Mouse (Mus musculus): ENCODE measurements around the gene Susd2. TPM values are rescaled to one million over a fixed set of nuclear protein-coding genes. Genes with fewer than 3 reads are reported as not detected.
A peak's percentile ranks its signal among the peaks of the same experiment; 100 is the strongest.

Susd2 gene
- polyA plus RNA-seq, 1 experiment: 22.0 TPM

DNA sequence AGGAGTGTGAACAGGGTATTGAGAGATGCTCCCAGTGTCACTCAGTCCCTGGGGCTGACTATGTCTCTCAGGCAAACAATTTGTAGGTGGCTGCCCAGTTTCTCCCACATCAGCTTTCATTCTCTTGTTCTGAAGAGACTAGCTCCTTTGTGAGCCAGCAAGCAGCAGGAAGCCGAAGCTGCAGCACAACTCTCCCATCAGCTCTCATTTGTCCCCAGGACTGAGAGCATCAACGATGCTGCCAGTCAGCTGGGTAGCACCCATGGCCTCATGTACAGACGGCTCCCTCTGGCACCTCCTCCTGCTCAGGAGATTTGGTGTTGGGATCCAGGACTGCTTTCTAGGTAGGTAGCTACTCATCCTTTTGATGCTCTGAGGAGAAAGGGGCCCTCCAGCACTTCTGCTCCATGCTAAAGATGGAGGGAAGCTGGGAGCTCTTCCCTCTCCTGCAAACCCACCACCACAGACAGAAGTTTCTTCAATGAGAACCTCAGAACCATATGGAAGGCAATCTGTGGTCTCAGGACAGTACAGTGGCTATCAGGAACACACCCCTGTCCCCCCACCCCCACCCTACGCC, 22.7 kb upstream of the Susd2 start:
- H3K4me3 ChIP-seq (replicated peaks; ENCODE audit: insufficient read depth, low read depth, low read length): peak overlapping the region; percentile 87
- no peaks in the 10 kb centered on the region for H3K27me3 ChIP-seq (ENCODE audit: control insufficient read depth, insufficient read depth, low read length)
- H3K4me1 ChIP-seq (ENCODE audit: control insufficient read depth, insufficient read depth, low read length): peaks cover 48% of the 10 kb centered on the region
- no peak for TF ChIP-seq CTCF (IDR thresholded peaks at IDR 0.05; ENCODE audit: borderline replicate concordance, insufficient read depth, low read depth, low read length)
- TF ChIP-seq POLR2A (IDR thresholded peaks at IDR 0.05; ENCODE audit: borderline replicate concordance, insufficient read depth, low read length): no peak
- H3K27ac ChIP-seq (ENCODE audit: insufficient read depth, low read length): peak overlapping the region; percentile 97
- WGBS: 10% methylated on average over 4 of the region's 4 CpGs
- peak; percentile 58 to 61 for DNase-seq

DNA sequence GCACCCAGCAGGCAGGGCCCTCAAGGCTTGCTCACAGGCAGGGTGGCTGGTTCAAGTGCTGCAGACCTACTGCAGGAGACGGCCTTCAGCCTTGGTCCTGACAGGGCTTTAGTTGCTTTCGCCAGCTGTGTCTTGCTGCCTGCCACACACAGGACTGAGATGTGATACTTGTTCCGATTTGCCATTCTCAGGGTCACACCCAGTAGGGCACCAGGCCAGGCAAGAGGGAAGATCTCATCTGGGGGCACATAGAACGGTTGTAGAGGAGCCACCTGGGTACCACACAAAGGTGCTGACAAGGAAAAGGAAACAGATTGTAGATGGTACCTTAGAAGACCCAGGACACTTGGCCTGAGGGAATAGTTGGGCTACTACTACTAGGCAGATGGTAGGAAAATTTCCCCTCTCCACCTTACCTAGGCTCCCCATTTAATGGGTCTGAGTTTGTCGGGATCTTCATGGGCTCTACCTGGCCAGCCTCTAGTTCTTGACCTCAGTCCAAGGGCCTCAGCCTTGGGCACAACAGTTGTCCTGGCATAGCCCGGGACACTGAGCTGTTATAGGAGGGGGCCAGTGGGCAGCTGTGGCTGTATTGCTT, 21.0 kb upstream of the Susd2 start:
- 45% methylated on average over 6 of the region's 6 CpGs for WGBS
- no peak overlapping the region for H3K4me3 ChIP-seq (replicated peaks; ENCODE audit: insufficient read depth, low read depth, low read length)
- H3K27me3 ChIP-seq (ENCODE audit: control insufficient read depth, insufficient read depth, low read length): no peaks in the 10 kb centered on the region
- peaks cover 62% of the 10 kb centered on the region for H3K4me1 ChIP-seq (ENCODE audit: control insufficient read depth, insufficient read depth, low read length)
- no peak overlapping the region for H3K27ac ChIP-seq (ENCODE audit: insufficient read depth, low read length)
- TF ChIP-seq CTCF (IDR thresholded peaks at IDR 0.05; ENCODE audit: borderline replicate concordance, insufficient read depth, low read depth, low read length) (no peak), POLR2A (IDR thresholded peaks at IDR 0.05; ENCODE audit: borderline replicate concordance, insufficient read depth, low read length) (no peak)
- DNase-seq: no peak

GRCm38 (mm10) chr10:75662575-75662974, 18.8 kb upstream of the Susd2 start:
- no peaks in the 10 kb centered on the region for H3K27me3 ChIP-seq (ENCODE audit: control insufficient read depth, insufficient read depth, low read length)
- TF ChIP-seq CTCF (IDR thresholded peaks at IDR 0.05; ENCODE audit: borderline replicate concordance, insufficient read depth, low read depth, low read length) (0 out of 2 replicates have a peak, but pooled peaks have one; percentile 5), POLR2A (IDR thresholded peaks at IDR 0.05; ENCODE audit: borderline replicate concordance, insufficient read depth, low read length) (0 out of 2 replicates have a peak, but pooled peaks have one; percentile 25)
- 13% methylated on average over 4 of the region's 4 CpGs for WGBS
- peak overlapping the region; percentile 96 for H3K27ac ChIP-seq (ENCODE audit: insufficient read depth, low read length)
- DNase-seq: peak; percentile 84 to 92
- peaks cover 52% of the 10 kb centered on the region for H3K4me1 ChIP-seq (ENCODE audit: control insufficient read depth, insufficient read depth, low read length)
- no peak overlapping the region for H3K4me3 ChIP-seq (replicated peaks; ENCODE audit: insufficient read depth, low read depth, low read length)

DNA sequence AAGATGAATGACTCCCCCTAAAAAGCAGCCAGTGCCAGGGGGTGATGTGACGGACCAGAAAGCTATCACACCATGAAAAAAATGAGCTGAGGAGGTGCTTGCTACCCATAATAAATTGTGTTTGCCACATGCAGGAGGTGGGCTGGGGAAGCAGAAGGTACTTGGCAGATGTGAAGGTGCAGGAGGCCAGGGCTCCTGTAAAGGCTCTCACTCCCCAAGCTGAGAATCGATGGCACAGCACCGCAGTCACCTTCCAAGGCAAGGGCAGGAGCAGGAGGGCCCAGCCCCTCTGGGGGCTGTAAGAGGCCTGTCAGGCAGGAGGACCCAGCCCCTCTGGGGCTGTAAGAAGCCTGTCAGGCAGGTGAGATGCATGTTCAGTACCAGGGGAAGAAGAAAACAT, 18.1 kb upstream of the Susd2 start:
- TF ChIP-seq POLR2A (IDR thresholded peaks at IDR 0.05; ENCODE audit: borderline replicate concordance, insufficient read depth, low read length) (no peak), CTCF (IDR thresholded peaks at IDR 0.05; ENCODE audit: borderline replicate concordance, insufficient read depth, low read depth, low read length) (no peak)
- 32% methylated on average over 3 of the region's 3 CpGs for WGBS
- H3K4me3 ChIP-seq (replicated peaks; ENCODE audit: insufficient read depth, low read depth, low read length): no peak overlapping the region
- H3K27ac ChIP-seq (ENCODE audit: insufficient read depth, low read length): peak overlapping the region; percentile 96
- no peaks in the 10 kb centered on the region for H3K27me3 ChIP-seq (ENCODE audit: control insufficient read depth, insufficient read depth, low read length)
- peaks cover 52% of the 10 kb centered on the region for H3K4me1 ChIP-seq (ENCODE audit: control insufficient read depth, insufficient read depth, low read length)
- DNase-seq: peak in 1 of 2 experiments; percentile 42

DNA sequence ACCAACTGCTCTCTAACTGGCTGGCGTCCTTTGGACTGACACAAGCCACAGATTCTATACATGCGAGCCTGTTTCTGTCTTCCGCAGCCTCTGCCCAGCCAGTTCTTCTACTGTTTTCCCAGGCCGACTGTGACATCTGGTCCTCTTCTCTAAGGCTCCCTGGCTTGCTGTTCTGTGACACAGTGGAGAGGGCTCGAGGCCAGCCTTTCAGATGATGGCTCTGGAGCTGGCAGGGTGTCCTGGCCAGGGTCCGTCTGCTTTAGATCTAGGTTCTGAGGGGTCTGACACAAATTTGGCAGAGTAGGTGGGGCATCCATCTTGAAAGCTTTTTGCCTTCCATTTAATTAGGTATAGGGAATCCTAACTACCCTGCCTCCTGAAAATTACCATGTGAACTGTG, 17.6 kb upstream of the Susd2 start:
- H3K27me3 ChIP-seq (ENCODE audit: control insufficient read depth, insufficient read depth, low read length): no peaks in the 10 kb centered on the region
- TF ChIP-seq POLR2A (IDR thresholded peaks at IDR 0.05; ENCODE audit: borderline replicate concordance, insufficient read depth, low read length) (no peak), CTCF (IDR thresholded peaks at IDR 0.05; ENCODE audit: borderline replicate concordance, insufficient read depth, low read depth, low read length) (no peak)
- peaks cover 52% of the 10 kb centered on the region for H3K4me1 ChIP-seq (ENCODE audit: control insufficient read depth, insufficient read depth, low read length)
- peak overlapping the region; percentile 96 for H3K27ac ChIP-seq (ENCODE audit: insufficient read depth, low read length)
- DNase-seq: peak; percentile 57 to 61
- WGBS: 19% methylated on average over 6 of the region's 6 CpGs
- no peak overlapping the region for H3K4me3 ChIP-seq (replicated peaks; ENCODE audit: insufficient read depth, low read depth, low read length)

- DNase-seq: no peak
- Histone ChIP-seq H3K27ac (ENCODE audit: insufficient read depth, low read length) (no peak overlapping the region), H3K4me3 (replicated peaks; ENCODE audit: insufficient read depth, low read depth, low read length) (no peak overlapping the region), H3K27me3 (ENCODE audit: control insufficient read depth, insufficient read depth, low read length) (no peaks in the 10 kb centered on the region), H3K4me1 (ENCODE audit: control insufficient read depth, insufficient read depth, low read length) (peaks cover 30% of the 10 kb centered on the region)
- WGBS: 84% methylated on average over 7 of the region's 7 CpGs
- no peak for TF ChIP-seq POLR2A (IDR thresholded peaks at IDR 0.05; ENCODE audit: borderline replicate concordance, insufficient read depth, low read length)
- no peak for TF ChIP-seq CTCF (IDR thresholded peaks at IDR 0.05; ENCODE audit: borderline replicate concordance, insufficient read depth, low read depth, low read length)
Measured at GRCm38 (mm10) chr10:75657772-75658171, 14.0 kb upstream of the Susd2 start.

DNA sequence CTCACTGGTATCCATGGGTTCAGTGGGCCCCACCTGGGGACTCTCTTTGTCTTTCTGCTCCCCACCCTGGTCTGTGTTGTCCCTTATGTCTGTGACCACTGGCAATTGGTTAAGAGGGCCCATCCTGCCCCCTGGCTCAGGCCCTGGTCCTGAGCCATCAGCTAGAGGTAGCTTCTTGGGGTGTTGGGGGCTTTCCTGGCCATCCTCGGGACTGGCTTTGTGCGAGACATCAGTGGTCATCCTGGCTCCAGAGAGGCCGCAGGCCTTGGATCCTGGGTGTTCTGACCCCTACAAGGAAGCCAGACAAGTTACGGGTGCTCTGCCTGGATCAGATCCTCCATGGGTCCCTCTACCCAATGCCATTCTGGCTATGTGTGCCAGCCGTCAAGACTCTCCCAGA, 13.4 kb upstream of the Susd2 start:
- no peak for DNase-seq
- no peaks in the 10 kb centered on the region for H3K27me3 ChIP-seq (ENCODE audit: control insufficient read depth, insufficient read depth, low read length)
- no peak overlapping the region for H3K4me3 ChIP-seq (replicated peaks; ENCODE audit: insufficient read depth, low read depth, low read length)
- TF ChIP-seq CTCF (IDR thresholded peaks at IDR 0.05; ENCODE audit: borderline replicate concordance, insufficient read depth, low read depth, low read length) (no peak), POLR2A (IDR thresholded peaks at IDR 0.05; ENCODE audit: borderline replicate concordance, insufficient read depth, low read length) (no peak)
- WGBS: 87% methylated on average over 5 of the region's 5 CpGs
- H3K27ac ChIP-seq (ENCODE audit: insufficient read depth, low read length): no peak overlapping the region
- peaks cover 30% of the 10 kb centered on the region for H3K4me1 ChIP-seq (ENCODE audit: control insufficient read depth, insufficient read depth, low read length)

DNA sequence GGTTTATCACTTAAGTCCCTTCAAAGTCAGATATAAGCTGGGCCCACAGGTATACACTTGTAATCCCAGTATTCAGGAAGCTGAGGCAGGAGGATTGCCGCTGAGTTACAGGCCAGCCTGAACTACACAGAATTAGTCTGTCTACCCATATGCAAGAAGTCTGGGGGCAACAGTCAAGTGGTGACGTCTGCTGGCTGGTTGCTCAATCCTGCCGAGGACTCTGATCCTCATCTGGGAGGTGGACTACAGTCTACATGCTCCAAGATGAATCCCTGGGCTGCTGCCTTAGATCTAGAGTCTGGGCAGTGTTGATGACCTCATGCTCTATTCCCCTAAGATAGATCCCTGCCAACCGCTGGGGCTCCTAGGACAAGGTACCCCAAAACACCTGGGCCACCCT, 10.2 kb upstream of the Susd2 start:
- Histone ChIP-seq H3K4me3 (replicated peaks; ENCODE audit: insufficient read depth, low read depth, low read length) (no peak overlapping the region), H3K4me1 (ENCODE audit: control insufficient read depth, insufficient read depth, low read length) (peaks cover 29% of the 10 kb centered on the region), H3K27ac (ENCODE audit: insufficient read depth, low read length) (no peak overlapping the region), H3K27me3 (ENCODE audit: control insufficient read depth, insufficient read depth, low read length) (no peaks in the 10 kb centered on the region)
- DNase-seq: no peak
- WGBS: 89% methylated on average over 4 of the region's 4 CpGs
- TF ChIP-seq CTCF (IDR thresholded peaks at IDR 0.05; ENCODE audit: borderline replicate concordance, insufficient read depth, low read depth, low read length): no peak
- TF ChIP-seq POLR2A (IDR thresholded peaks at IDR 0.05; ENCODE audit: borderline replicate concordance, insufficient read depth, low read length): no peak
